Mouse (Mus musculus): ENCODE data around the gene Gpatch3. TPM values are rescaled to one million over a fixed set of nuclear protein-coding genes. Genes with fewer than 3 reads are reported as not detected.

Gpatch3 gene
- polyA plus RNA-seq, 1 experiment from 2014 or later: 10.0 TPM

- DNase-seq (ENCODE audit: extremely low spot score, low spot score): no peak
- Histone ChIP-seq H3K9me3 (no peaks in the 10 kb centered on the region), H3K27me3 (ENCODE audit: poor library complexity, severe bottlenecking) (no peaks in the 10 kb centered on the region), H3K27ac (no peak overlapping the region), H3K4me3 (no peak overlapping the region), H3K4me1 (peaks cover 51% of the 10 kb centered on the region), H3K36me3 (replicated peaks) (peaks cover 38% of the 10 kb centered on the region)
- 94% methylated on average over 7 of the region's 7 CpGs for WGBS
These were observed 54.6 kb downstream of the Gpatch3 start for GRCm38 (mm10) chr4:133629191-133629590.

GRCm38 (mm10) chr4:133630326-133630920 is 55.9 kb downstream of the Gpatch3 start:
- DNase-seq (ENCODE audit: extremely low spot score, low spot score): no peak

GRCm38 (mm10) chr4:133631071-133631768 is 56.7 kb downstream of the Gpatch3 start:
- H3K36me3 ChIP-seq (replicated peaks): peaks cover 19% of the 10 kb centered on the region
- no peak for DNase-seq (ENCODE audit: extremely low spot score, low spot score)
- WGBS: 84% methylated on average over 14 of the region's 14 CpGs
- H3K4me3 ChIP-seq: peak overlapping the region; percentile 73; the same call in 1 of the 2 replicates
- no peak overlapping the region for H3K27ac ChIP-seq
- peaks cover 41% of the 10 kb centered on the region for H3K4me1 ChIP-seq
- no peaks in the 10 kb centered on the region for H3K27me3 ChIP-seq (ENCODE audit: poor library complexity, severe bottlenecking)
- no peaks in the 10 kb centered on the region for H3K9me3 ChIP-seq

More at GRCm38 (mm10) chr4:133630326-133630920, 55.9 kb downstream of the Gpatch3 start:
- 94% methylated on average over 8 of the region's 8 CpGs for WGBS
- no peak overlapping the region for H3K4me3 ChIP-seq
- peaks cover 49% of the 10 kb centered on the region for H3K4me1 ChIP-seq
- H3K9me3 ChIP-seq: no peaks in the 10 kb centered on the region
- peaks cover 27% of the 10 kb centered on the region for H3K36me3 ChIP-seq (replicated peaks)
- no peaks in the 10 kb centered on the region for H3K27me3 ChIP-seq (ENCODE audit: poor library complexity, severe bottlenecking)
- no peak overlapping the region for H3K27ac ChIP-seq

- Histone ChIP-seq H3K4me3 (peak overlapping the region; percentile 73), H3K27ac (peak overlapping the region; percentile 88), H3K9me3 (no peaks in the 10 kb centered on the region), H3K4me1 (peaks cover 35% of the 10 kb centered on the region), H3K36me3 (replicated peaks) (peaks cover 12% of the 10 kb centered on the region), H3K27me3 (ENCODE audit: poor library complexity, severe bottlenecking) (no peaks in the 10 kb centered on the region)
- DNase-seq (ENCODE audit: extremely low spot score, low spot score): no peak
- 55% methylated on average over 9 of the region's 9 CpGs for WGBS
These were observed 57.3 kb downstream of the Gpatch3 start for GRCm38 (mm10) chr4:133631769-133632411.

GRCm38 (mm10) chr4:133632483-133633327 is 58.2 kb downstream of the Gpatch3 start:
- peak overlapping the region; percentile 88 for H3K27ac ChIP-seq
- no peaks in the 10 kb centered on the region for H3K27me3 ChIP-seq (ENCODE audit: poor library complexity, severe bottlenecking)
- peaks cover 9% of the 10 kb centered on the region; the same call in 1 of the 2 replicates for H3K36me3 ChIP-seq (replicated peaks)
- peak overlapping the region; percentile 73 for H3K4me3 ChIP-seq
- peak; percentile 54 for DNase-seq (ENCODE audit: extremely low spot score, low spot score)
- no peaks in the 10 kb centered on the region for H3K9me3 ChIP-seq
- H3K4me1 ChIP-seq: peaks cover 33% of the 10 kb centered on the region
- WGBS: 2% methylated on average over 52 of the region's 69 CpGs

- WGBS: 7% methylated on average over 47 of the region's 47 CpGs
- Histone ChIP-seq H3K9me3 (no peaks in the 10 kb centered on the region), H3K4me3 (peak overlapping the region; percentile 73), H3K27me3 (ENCODE audit: poor library complexity, severe bottlenecking) (no peaks in the 10 kb centered on the region), H3K36me3 (replicated peaks) (peaks cover 9% of the 10 kb centered on the region; the same call in 1 of the 2 replicates), H3K4me1 (peaks cover 33% of the 10 kb centered on the region), H3K27ac (peak overlapping the region; percentile 88)
- DNase-seq (ENCODE audit: extremely low spot score, low spot score): peak; percentile 80
These were observed 58.9 kb downstream of the Gpatch3 start for GRCm38 (mm10) chr4:133633332-133634042.

Small RNAs within 50 kb of the gene (microRNA-seq; reads per million reads assigned to microRNA genes)
- not detected for gene Gm23158

Other genes starting within 250 kb of the Gpatch3 start
- gene Wdtc1, start 221.3 kb upstream of the Gpatch3 start, polyA plus RNA-seq (2016; fragmentation: Nextera tagmentation; extraction: Ambion mirVana): 16.8 and 17.0 TPM in 2 replicates
- 7.9 and 8.1 TPM in 2 replicates for gene Slc9a1, start 205.0 kb upstream of the Gpatch3 start, polyA plus RNA-seq (2016; fragmentation: Nextera tagmentation; extraction: Ambion mirVana)
- gene Tent5b, start 94.6 kb upstream of the Gpatch3 start, polyA plus RNA-seq (2016; fragmentation: Nextera tagmentation; extraction: Ambion mirVana): 0.71 and 1.2 TPM in 2 replicates
- gene Trnp1, start 76.2 kb upstream of the Gpatch3 start, polyA plus RNA-seq (2016; fragmentation: Nextera tagmentation; extraction: Ambion mirVana): 0.36 and 0.48 TPM in 2 replicates
- 4.1 and 4.8 TPM in 2 replicates for gene Kdf1, start 55.8 kb upstream of the Gpatch3 start, polyA plus RNA-seq (2016; fragmentation: Nextera tagmentation; extraction: Ambion mirVana)
- gene Nudc, start 28.7 kb upstream of the Gpatch3 start, polyA plus RNA-seq (2016; fragmentation: Nextera tagmentation; extraction: Ambion mirVana): 475 and 509 TPM in 2 replicates
- not detected in 2 replicates for gene Nr0b2, start 21.4 kb upstream of the Gpatch3 start, polyA plus RNA-seq (2016; fragmentation: Nextera tagmentation; extraction: Ambion mirVana)
- 27.2 and 30.3 TPM in 2 replicates for gene Gpn2, start 9.6 kb downstream of the Gpatch3 start, polyA plus RNA-seq (2016; fragmentation: Nextera tagmentation; extraction: Ambion mirVana)
- 9.0 and 9.5 TPM in 2 replicates for gene Sfn, start 27.4 kb downstream of the Gpatch3 start, polyA plus RNA-seq (2016; fragmentation: Nextera tagmentation; extraction: Ambion mirVana)
- gene Zdhhc18, start 75.4 kb downstream of the Gpatch3 start, polyA plus RNA-seq (2016; fragmentation: Nextera tagmentation; extraction: Ambion mirVana): 2.4 and 2.8 TPM in 2 replicates
- gene Pigv, start 97.9 kb downstream of the Gpatch3 start, polyA plus RNA-seq (2016; fragmentation: Nextera tagmentation; extraction: Ambion mirVana): 16.3 and 17.3 TPM in 2 replicates
- 35.3 and 38.8 TPM in 2 replicates for gene Arid1a, start 182.0 kb downstream of the Gpatch3 start, polyA plus RNA-seq (2016; fragmentation: Nextera tagmentation; extraction: Ambion mirVana)